Mouse (Mus musculus): ENCODE measurements around the gene Dpm3.
A peak's percentile ranks its signal among the peaks of the same experiment; 100 is the strongest.

The Dpm3 gene

GRCm38 (mm10) chr3:89295685-89296230 is 36.6 kb downstream of the Dpm3 start:
- no peak for DNase-seq (ENCODE audit: extremely low spot score)

- no peak for DNase-seq (ENCODE audit: extremely low spot score)
Observed at GRCm38 (mm10) chr3:89296761-89297396, 37.7 kb downstream of the Dpm3 start.

GRCm38 (mm10) chr3:89298908-89299307 is 39.8 kb downstream of the Dpm3 start:
- no peak for DNase-seq (ENCODE audit: extremely low spot score)

GRCm38 (mm10) chr3:89299499-89299898 is 40.3 kb downstream of the Dpm3 start:
- DNase-seq (ENCODE audit: extremely low spot score) = peak; percentile 52

GRCm38 (mm10) chr3:89300071-89300470 is 40.9 kb downstream of the Dpm3 start:
- no peak for DNase-seq (ENCODE audit: extremely low spot score)

- DNase-seq (ENCODE audit: extremely low spot score) = no peak
Observed at GRCm38 (mm10) chr3:89300514-89300913, 41.4 kb downstream of the Dpm3 start.

GRCm38 (mm10) chr3:89304440-89304839 is 45.3 kb downstream of the Dpm3 start:
- no peak for DNase-seq (ENCODE audit: extremely low spot score)

- no peak for DNase-seq (ENCODE audit: extremely low spot score)
Observed at GRCm38 (mm10) chr3:89305105-89305504, 45.9 kb downstream of the Dpm3 start.

GRCm38 (mm10) chr3:89305551-89306325 is 46.6 kb downstream of the Dpm3 start:
- no peak for DNase-seq (ENCODE audit: extremely low spot score)

- peak; percentile 83 for DNase-seq (ENCODE audit: extremely low spot score)
Observed at GRCm38 (mm10) chr3:89308089-89308488, 48.9 kb downstream of the Dpm3 start.

GRCm38 (mm10) chr3:89314340-89314739 is 55.2 kb downstream of the Dpm3 start:
- DNase-seq (ENCODE audit: extremely low spot score) = no peak

- DNase-seq (ENCODE audit: extremely low spot score) = peak; percentile 17
Observed at GRCm38 (mm10) chr3:89314791-89315190, 55.6 kb downstream of the Dpm3 start.

GRCm38 (mm10) chr3:89315195-89315929 is 56.2 kb downstream of the Dpm3 start:
- peak; percentile 91 for DNase-seq (ENCODE audit: extremely low spot score)

- peak; percentile 25 for DNase-seq (ENCODE audit: extremely low spot score)
Observed at GRCm38 (mm10) chr3:89315930-89316831, 57.0 kb downstream of the Dpm3 start.
